Mouse (Mus musculus) embryonic facial prominence, embryonic 13.5 days (tissue): ENCODE data around the gene Myl9. TPM values are rescaled to one million over a fixed set of nuclear protein-coding genes. Genes with fewer than 3 reads are reported as not detected.
"Not testable (repeated sequence)": the region's sequence is repeated elsewhere in the genome, so short reads cannot be mapped to it uniquely, and the experiment has no call there.

Experiments
- ATAC-seq: fragments of 200-750 bp; cut with Nextera tagmentation; 2 replicates; pipeline ENCODE4 v1.8.0; 2017; ENCODE audit warnings: low read depth; ENCODE audit not compliant: insufficient number of reproducible peaks, insufficient read depth, low FRiP score, low TSS enrichment
- H3K27ac ChIP-seq: fragments of 300-500 bp; sonication (generic); 2 replicates; pipeline ENCODE4 v1.5.1; 2015; ENCODE audit warnings: moderate library complexity, mild to moderate bottlenecking, inconsistent platforms
- H3K27me3 ChIP-seq: fragments of 300-500 bp; sonication (generic); 2 replicates; pipeline ENCODE4 v1.6.1; 2015; ENCODE audit warnings: mild to moderate bottlenecking, inconsistent platforms
- H3K36me3 ChIP-seq: fragments of 300-500 bp; sonication (generic); 2 replicates; pipeline ENCODE4 v1.6.1; 2015; ENCODE audit warnings: mild to moderate bottlenecking, inconsistent platforms
- H3K4me1 ChIP-seq: fragments of 300-500 bp; sonication (generic); 2 replicates; pipeline ENCODE4 v1.6.1; 2015; ENCODE audit warnings: inconsistent platforms
- H3K4me2 ChIP-seq: fragments of 300-500 bp; sonication (generic); 2 replicates; pipeline ENCODE4 v1.6.1; 2015; ENCODE audit warnings: moderate library complexity, mild to moderate bottlenecking, inconsistent platforms
- H3K4me3 ChIP-seq: fragments of 300-500 bp; sonication (generic); 2 replicates; pipeline ENCODE4 v1.5.1; 2015; ENCODE audit warnings: mild to moderate bottlenecking, inconsistent platforms
- H3K9ac ChIP-seq: fragments of 300-500 bp; sonication (generic); 2 replicates; pipeline ENCODE4 v1.6.1; 2015; ENCODE audit warnings: mild to moderate bottlenecking, inconsistent platforms
- H3K9me3 ChIP-seq: fragments of 300-500 bp; sonication (generic); 2 replicates; pipeline ENCODE4 v1.6.1; 2016; ENCODE audit warnings: inconsistent platforms
- WGBS: fragments of 180-500 bp; shearing (Covaris S2); methylation state at CpG from one replicate; pipeline ENCODE4 v1.1.7; 2015; ENCODE audit warnings: mixed read lengths; 5-methylcytosine and 5-hydroxymethylcytosine counted together
- polyA plus RNA-seq: library from polyadenylated mRNA; unstranded; fragments of >200 nt; fragmentation: Nextera tagmentation; extraction: Ambion mirVana; gene quantifications from 2 replicates; pipeline ENCODE4 v1.2.1, GENCODE M21; 2015

Myl9 gene
- polyA plus RNA-seq, 1 experiment from 2014 or later, result 197 TPM

DNA sequence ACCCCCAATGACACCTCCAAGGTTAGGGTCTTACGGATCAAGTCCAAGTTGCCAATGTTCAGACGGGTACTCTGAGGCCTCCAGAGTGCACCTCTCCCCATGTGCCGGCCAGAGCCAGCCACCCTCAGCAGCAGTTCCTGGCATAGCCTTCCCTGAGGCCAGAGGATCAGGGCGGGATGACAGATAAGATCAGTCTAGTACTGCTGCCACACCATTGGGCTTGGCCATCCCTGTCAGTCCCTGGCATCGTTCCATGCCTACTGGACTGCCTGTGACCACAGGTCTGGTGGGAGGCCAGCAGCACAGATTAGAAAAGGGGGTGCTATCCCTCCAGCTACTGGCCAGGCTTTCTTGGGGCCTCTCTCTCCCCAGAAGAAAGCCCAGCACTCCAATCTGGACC, 3.8 kb downstream of the Myl9 start:
- WGBS, result 70% methylated on average over 5 of the region's 5 CpGs

DNA sequence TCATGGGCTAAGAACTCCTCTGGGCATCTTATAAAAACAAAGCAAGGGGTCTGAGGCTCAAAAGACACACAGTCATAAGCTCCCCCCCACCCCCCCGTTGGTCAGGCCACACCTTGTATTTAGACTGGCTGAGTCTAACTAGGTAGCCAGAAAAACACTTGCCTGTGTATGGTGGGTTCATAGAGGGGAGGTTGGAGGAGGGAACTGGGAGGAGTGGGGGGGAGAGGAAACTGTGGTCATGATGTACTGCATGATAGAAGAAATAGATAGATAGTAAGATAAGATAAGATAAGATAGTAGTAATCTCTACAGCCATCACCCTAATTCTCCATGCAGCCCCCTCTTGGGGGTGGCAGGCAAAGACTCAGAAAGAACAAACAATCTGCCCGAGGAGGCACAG, 4.3 kb downstream of the Myl9 start:
- Histone ChIP-seq H3K27ac (no peak overlapping the region), H3K36me3 (peaks cover 6% of the 10 kb centered on the region; the same call in 1 of the 2 replicates), H3K9ac (no peak overlapping the region), H3K27me3 (no peaks in the 10 kb centered on the region), H3K9me3 (no peaks in the 10 kb centered on the region), H3K4me3 (no peak overlapping the region), H3K4me2 (no peak overlapping the region), H3K4me1 (peaks cover 44% of the 10 kb centered on the region)
- no peak for ATAC-seq
- WGBS, result 43% methylated on average over 2 of the region's 2 CpGs

More for the DNA sequence above, 3.8 kb downstream of the Myl9 start:
- no peaks in the 10 kb centered on the region for H3K9me3 ChIP-seq
- peaks cover 48% of the 10 kb centered on the region for H3K4me1 ChIP-seq
- no peak overlapping the region for H3K4me3 ChIP-seq
- H3K4me2 ChIP-seq, result no peak overlapping the region
- no peak for ATAC-seq
- H3K27me3 ChIP-seq, result no peaks in the 10 kb centered on the region
- H3K9ac ChIP-seq, result no peak overlapping the region
- H3K27ac ChIP-seq, result no peak overlapping the region
- H3K36me3 ChIP-seq, result peaks cover 6% of the 10 kb centered on the region; the same call in 1 of the 2 replicates

DNA sequence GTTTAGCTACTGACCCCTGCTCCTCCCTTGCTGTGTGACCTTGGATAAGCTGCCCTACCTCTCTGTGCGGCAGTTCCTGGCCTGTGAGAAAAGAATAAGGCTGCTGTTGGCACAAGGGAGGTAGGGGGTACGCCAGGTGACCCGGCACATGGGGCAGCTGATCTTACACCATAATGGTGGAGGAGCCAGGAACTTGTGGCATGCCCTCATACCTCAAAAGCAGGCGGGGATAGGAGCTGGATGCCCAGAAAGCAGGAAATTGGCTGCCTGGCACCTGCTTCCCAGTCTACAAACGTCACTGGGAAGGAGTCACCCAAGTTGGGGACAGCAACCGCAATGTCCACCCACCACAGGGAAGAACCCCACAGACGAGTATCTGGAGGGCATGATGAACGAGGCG, 4.9 kb downstream of the Myl9 start:
- Histone ChIP-seq H3K9ac (no peak overlapping the region), H3K4me2 (0 out of 2 replicates have a peak overlapping the region, but pooled peaks have one; percentile 9), H3K27ac (no peak overlapping the region), H3K27me3 (no peaks in the 10 kb centered on the region), H3K9me3 (no peaks in the 10 kb centered on the region), H3K36me3 (peaks cover 6% of the 10 kb centered on the region; the same call in 1 of the 2 replicates), H3K4me3 (no peak overlapping the region), H3K4me1 (peaks cover 37% of the 10 kb centered on the region)
- no peak for ATAC-seq
- 75% methylated on average over 9 of the region's 9 CpGs for WGBS

GRCm38 (mm10) chr2:156780752-156781151, 5.5 kb downstream of the Myl9 start:
- no peak for ATAC-seq
- no peaks in the 10 kb centered on the region for H3K9me3 ChIP-seq
- 23% methylated on average over 17 of the region's 17 CpGs for WGBS
- peaks cover 31% of the 10 kb centered on the region for H3K4me1 ChIP-seq
- H3K36me3 ChIP-seq, result peaks cover 6% of the 10 kb centered on the region; the same call in 1 of the 2 replicates
- no peak overlapping the region for H3K9ac ChIP-seq
- H3K4me3 ChIP-seq, result no peak overlapping the region
- no peak overlapping the region for H3K27ac ChIP-seq
- H3K27me3 ChIP-seq, result no peaks in the 10 kb centered on the region
- 0 out of 2 replicates have a peak overlapping the region, but pooled peaks have one; percentile 9 for H3K4me2 ChIP-seq

DNA sequence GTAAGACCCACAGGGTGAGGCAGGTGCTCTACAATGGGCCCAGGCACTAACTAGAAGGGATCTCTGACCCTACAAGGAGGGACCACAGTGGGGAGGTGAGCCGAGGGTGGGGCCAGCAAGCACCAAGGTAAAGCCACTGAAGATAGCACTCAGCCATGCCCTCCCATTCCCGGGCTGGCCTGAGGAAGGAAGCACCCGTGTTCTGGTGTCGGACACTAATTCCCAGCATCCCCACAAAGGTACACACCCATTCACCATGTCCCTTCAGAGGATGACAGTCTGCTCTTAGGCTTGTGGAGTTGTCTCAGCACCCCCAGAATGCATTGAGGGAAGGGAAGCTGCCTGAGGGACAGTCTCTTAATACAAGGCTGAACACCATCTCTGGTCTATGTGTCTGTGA, 6.1 kb downstream of the Myl9 start:
- Histone ChIP-seq H3K36me3 (peaks cover 6% of the 10 kb centered on the region; the same call in 1 of the 2 replicates), H3K4me2 (no peak overlapping the region), H3K4me1 (peaks cover 26% of the 10 kb centered on the region), H3K9ac (no peak overlapping the region), H3K4me3 (no peak overlapping the region), H3K27ac (no peak overlapping the region), H3K27me3 (no peaks in the 10 kb centered on the region), H3K9me3 (peaks cover 3% of the 10 kb centered on the region; the same call in 1 of the 2 replicates)
- 77% methylated on average over 4 of the region's 4 CpGs for whole genome bisulfite sequencing
- no peak for ATAC-seq

- Histone ChIP-seq H3K36me3 (peaks cover 6% of the 10 kb centered on the region; the same call in 1 of the 2 replicates), H3K27ac (no peak overlapping the region), H3K9me3 (peaks cover 6% of the 10 kb centered on the region; the same call in 1 of the 2 replicates), H3K4me3 (no peak overlapping the region), H3K9ac (no peak overlapping the region), H3K27me3 (no peaks in the 10 kb centered on the region), H3K4me1 (peaks cover 25% of the 10 kb centered on the region), H3K4me2 (no peak overlapping the region)
- 62% methylated on average over 4 of the region's 4 CpGs for WGBS
- ATAC-seq, result no peak
Measured at GRCm38 (mm10) chr2:156781836-156782480, 6.7 kb downstream of the Myl9 start.

DNA sequence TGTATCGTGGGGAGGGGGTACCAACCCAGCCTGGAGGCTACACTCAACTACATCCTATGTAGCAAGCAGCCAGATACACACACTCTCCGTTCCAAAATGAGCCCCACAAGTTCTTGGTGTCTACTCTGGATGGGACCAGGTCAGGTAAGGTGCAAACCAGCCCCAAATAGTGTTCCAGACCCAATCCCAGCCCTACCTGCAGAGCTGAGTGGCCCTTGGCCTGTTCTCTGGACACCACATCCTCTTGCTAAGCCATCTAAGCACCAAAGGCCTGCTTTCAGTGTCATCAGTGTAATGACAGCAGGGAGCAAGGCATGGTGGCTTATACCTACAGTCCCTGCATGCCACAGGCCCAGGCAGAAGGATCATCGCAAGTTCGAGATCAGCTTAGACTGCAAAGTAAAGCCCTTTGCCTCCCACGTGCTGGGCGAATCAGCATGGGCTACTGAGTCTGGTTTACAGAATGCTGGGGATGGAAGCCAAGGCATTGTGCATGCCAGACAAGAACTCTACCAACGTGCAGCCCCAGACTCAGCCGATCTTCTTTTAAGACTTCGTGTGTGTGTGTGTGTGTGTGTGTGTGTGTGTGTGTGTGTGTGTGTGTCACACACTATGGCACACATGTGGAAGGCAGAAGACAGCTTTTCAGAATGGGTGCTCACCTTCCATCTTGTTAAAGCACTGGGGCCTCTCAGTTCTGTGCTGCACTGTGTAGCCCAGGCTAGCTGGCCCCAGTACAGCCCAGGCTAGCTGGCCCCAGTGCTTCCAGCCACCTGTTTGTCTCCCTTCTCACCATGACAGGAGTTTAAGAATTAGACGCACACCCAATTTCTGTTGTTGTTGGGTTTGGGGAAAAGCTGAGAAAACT, 7.5 kb downstream of the Myl9 start:
- Histone ChIP-seq H3K9me3 (peaks cover 6% of the 10 kb centered on the region; the same call in 1 of the 2 replicates), H3K27ac (no peak overlapping the region), H3K9ac (no peak overlapping the region; the same call in 1 of the 2 replicates), H3K4me3 (no peak overlapping the region), H3K36me3 (peaks cover 6% of the 10 kb centered on the region; the same call in 1 of the 2 replicates), H3K4me2 (no peak overlapping the region), H3K27me3 (no peaks in the 10 kb centered on the region), H3K4me1 (peaks cover 18% of the 10 kb centered on the region)
- ATAC-seq, result no peak
- 84% methylated on average over 10 of the region's 10 CpGs for WGBS

GRCm38 (mm10) chr2:156783349-156783728, 8.1 kb downstream of the Myl9 start:
- Histone ChIP-seq H3K4me2 (no peak overlapping the region), H3K9ac (no peak overlapping the region), H3K27ac (no peak overlapping the region), H3K9me3 (peaks cover 6% of the 10 kb centered on the region; the same call in 1 of the 2 replicates), H3K27me3 (no peaks in the 10 kb centered on the region), H3K4me1 (peaks cover 14% of the 10 kb centered on the region), H3K36me3 (peaks cover 6% of the 10 kb centered on the region; the same call in 1 of the 2 replicates), H3K4me3 (no peak overlapping the region)
- 86% methylated on average over 9 of the region's 9 CpGs for WGBS
- ATAC-seq, result no peak

- Histone ChIP-seq H3K27me3 (no peaks in the 10 kb centered on the region), H3K9ac (no peak overlapping the region), H3K4me1 (peaks cover 9% of the 10 kb centered on the region), H3K9me3 (peaks cover 6% of the 10 kb centered on the region; the same call in 1 of the 2 replicates), H3K36me3 (peaks cover 6% of the 10 kb centered on the region; the same call in 1 of the 2 replicates), H3K4me2 (no peak overlapping the region), H3K27ac (no peak overlapping the region), H3K4me3 (no peak overlapping the region)
- WGBS, result 68% methylated on average over 7 of the region's 7 CpGs
- ATAC-seq, result no peak
Measured at GRCm38 (mm10) chr2:156784016-156784585, 8.9 kb downstream of the Myl9 start.

GRCm38 (mm10) chr2:156784891-156785290, 9.7 kb downstream of the Myl9 start:
- H3K27ac ChIP-seq, result no peak overlapping the region
- ATAC-seq, result no peak
- 80% methylated on average over 2 of the region's 2 CpGs for WGBS

DNA sequence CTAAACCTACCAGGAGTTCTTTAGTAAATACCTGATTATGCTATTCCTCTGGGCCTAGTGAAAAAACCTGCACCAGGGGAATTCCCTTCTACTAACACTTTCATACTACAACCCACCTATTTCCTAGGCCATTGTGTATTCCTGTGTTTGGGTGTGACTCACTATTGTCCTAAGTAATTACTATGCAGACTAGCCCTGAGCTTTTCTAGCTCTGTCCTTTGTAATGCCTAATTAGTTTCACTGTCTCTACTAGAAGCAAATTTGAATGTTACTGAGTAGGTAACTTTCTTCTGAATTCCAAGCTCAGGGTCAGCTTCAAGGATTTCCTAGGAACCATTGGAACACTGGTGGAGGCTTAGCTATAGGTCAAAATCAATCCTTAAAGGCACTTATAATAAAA, 11.1 kb downstream of the Myl9 start:
- not testable (repeated sequence) for ATAC-seq, H3K36me3 ChIP-seq, H3K27me3 ChIP-seq, H3K4me1 ChIP-seq, H3K9ac ChIP-seq, H3K4me2 ChIP-seq, H3K27ac ChIP-seq, H3K9me3 ChIP-seq, H3K4me3 ChIP-seq

More at GRCm38 (mm10) chr2:156784891-156785290, 9.7 kb downstream of the Myl9 start:
- Histone ChIP-seq H3K4me2 (no peak overlapping the region), H3K4me3 (no peak overlapping the region), H3K36me3 (peaks cover 6% of the 10 kb centered on the region; the same call in 1 of the 2 replicates), H3K4me1 (peaks cover 8% of the 10 kb centered on the region), H3K27me3 (no peaks in the 10 kb centered on the region), H3K9ac (no peak overlapping the region), H3K9me3 (peaks cover 6% of the 10 kb centered on the region; the same call in 1 of the 2 replicates)
